Comparison of ENCODE assay signal across 9 mouse cellular contexts in genomic region chr13:20433221-20433858, GRCm38 (mm10).
DNase-seq lines count a peak whose midpoint lies in the region; ATAC-seq lines count a peak whose summit lies in the region.
"Had no signal": no experiment of that assay in that cellular context is flagged by ENCODE, and none has a peak within 500 bp of the region (broad histone marks: within the 10 kb centered on the region; RNA-seq: fewer than 3 reads in every experiment).

No protein-coding gene starts in this region.

- no peaks in the 10 kb centered on the region for H3K36me3 ChIP-seq in heart, embryonic 12.5 days
- H3K36me3 ChIP-seq: midbrain, embryonic 12.5 days had no signal

- 0 out of 2 replicates have a peak overlapping the region, but pooled peaks have one; percentile 2 for H3K4me2 ChIP-seq in heart, embryonic 12.5 days
- H3K4me2 ChIP-seq: midbrain, embryonic 12.5 days had no signal

- peak overlapping the region; percentile 86 for H3K27ac ChIP-seq in heart, embryonic 12.5 days (ENCODE audit: poor library complexity, severe bottlenecking)
- H3K27ac ChIP-seq: midbrain, embryonic 12.5 days had no signal

- no peaks in the 10 kb centered on the region for H3K9me3 ChIP-seq in heart, embryonic 12.5 days (replicated peaks)
- H3K9me3 ChIP-seq: midbrain, embryonic 12.5 days had no signal

- 27% methylated on average over 4 of the region's 4 CpGs for WGBS in heart, embryonic 12.5 days

- H3K27me3 ChIP-seq in heart, embryonic 12.5 days (replicated peaks): no peaks in the 10 kb centered on the region
- H3K27me3 ChIP-seq: midbrain, embryonic 12.5 days had no signal

- ATAC-seq in heart, embryonic 12.5 days (ENCODE audit: insufficient number of reproducible peaks, low FRiP score): peak; percentile 69
- ATAC-seq in inflammation-experienced regulatory T-cells, adult 6 months: no peak
- ATAC-seq in activated CD4-positive, CD25-positive, alpha-beta regulatory T cell, adult 4 months: no peak

- peaks cover 16% of the 10 kb centered on the region for H3K4me1 ChIP-seq in heart, embryonic 12.5 days (replicated peaks)
- H3K4me1 ChIP-seq: midbrain, embryonic 12.5 days had no signal

- DNase-seq in 416B (ENCODE audit: low read depth): peak; percentile 92
- peak; percentile 7 for DNase-seq in ES-CJ7 (ENCODE audit: low read depth, low spot score)
- DNase-seq in left cerebral cortex, adult 9 months (ENCODE audit: low spot score in 2 of 2): peak; percentile 42 to 70
- DNase-seq in gastrocnemius, postnatal 4 days (ENCODE audit: low spot score in 2 of 2): no peak
- DNase-seq: thymus, postnatal 14 days had no signal

- no peak overlapping the region for H3K4me3 ChIP-seq in heart, embryonic 12.5 days
- H3K4me3 ChIP-seq: midbrain, embryonic 12.5 days had no signal

- H3K9ac ChIP-seq in heart, embryonic 12.5 days: no peak overlapping the region
- H3K9ac ChIP-seq: midbrain, embryonic 12.5 days had no signal

Comparison
In these comparisons a context has a peak if more than half of its experiments do, and no peak if none do; other contexts are left out.
1. DNase-seq: peak in 416B (single experiment), ES-CJ7 (single experiment) and left cerebral cortex, adult 9 months (2 of 2); none in gastrocnemius, postnatal 4 days (0 of 2).